Mouse (Mus musculus): ENCODE results near the gene Cxcr5.

Gene Cxcr5

DNA sequence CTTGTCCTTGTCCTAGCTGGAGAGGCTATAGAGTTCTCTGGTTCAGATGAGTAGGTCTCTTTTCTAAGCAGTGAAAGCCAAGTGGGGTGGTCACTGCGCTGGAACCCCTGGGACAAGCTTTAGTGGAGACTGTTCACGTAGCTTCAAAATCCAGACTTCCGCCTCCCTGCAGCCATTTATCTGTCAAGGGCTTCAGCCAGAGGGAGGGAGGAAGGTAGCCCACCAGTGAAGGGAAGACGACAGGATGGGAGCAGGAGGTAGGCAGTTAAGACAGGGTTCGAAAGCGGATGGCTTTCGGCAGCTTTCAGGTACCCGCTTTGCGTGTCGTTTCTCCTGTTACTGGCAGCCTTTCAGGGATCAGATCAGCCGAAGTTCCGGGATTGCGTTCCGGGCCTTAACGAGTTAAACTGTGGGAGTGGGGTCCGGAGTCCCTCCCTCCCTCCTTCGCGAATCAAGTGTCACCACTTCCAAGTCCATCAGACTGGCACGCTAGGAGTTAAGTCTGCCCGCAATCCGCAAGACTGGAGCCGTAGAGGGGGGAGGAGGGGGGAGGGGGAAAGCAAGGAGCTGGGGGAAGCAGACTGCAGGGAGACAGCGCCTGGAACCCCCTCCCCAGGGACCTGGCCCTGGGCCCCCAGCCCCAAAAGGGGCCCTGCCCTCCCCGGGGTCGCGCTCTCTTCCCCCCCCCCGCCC is 83.3 kb downstream of the Cxcr5 start:
- DNase-seq, result peak; percentile 78 to 86

DNA sequence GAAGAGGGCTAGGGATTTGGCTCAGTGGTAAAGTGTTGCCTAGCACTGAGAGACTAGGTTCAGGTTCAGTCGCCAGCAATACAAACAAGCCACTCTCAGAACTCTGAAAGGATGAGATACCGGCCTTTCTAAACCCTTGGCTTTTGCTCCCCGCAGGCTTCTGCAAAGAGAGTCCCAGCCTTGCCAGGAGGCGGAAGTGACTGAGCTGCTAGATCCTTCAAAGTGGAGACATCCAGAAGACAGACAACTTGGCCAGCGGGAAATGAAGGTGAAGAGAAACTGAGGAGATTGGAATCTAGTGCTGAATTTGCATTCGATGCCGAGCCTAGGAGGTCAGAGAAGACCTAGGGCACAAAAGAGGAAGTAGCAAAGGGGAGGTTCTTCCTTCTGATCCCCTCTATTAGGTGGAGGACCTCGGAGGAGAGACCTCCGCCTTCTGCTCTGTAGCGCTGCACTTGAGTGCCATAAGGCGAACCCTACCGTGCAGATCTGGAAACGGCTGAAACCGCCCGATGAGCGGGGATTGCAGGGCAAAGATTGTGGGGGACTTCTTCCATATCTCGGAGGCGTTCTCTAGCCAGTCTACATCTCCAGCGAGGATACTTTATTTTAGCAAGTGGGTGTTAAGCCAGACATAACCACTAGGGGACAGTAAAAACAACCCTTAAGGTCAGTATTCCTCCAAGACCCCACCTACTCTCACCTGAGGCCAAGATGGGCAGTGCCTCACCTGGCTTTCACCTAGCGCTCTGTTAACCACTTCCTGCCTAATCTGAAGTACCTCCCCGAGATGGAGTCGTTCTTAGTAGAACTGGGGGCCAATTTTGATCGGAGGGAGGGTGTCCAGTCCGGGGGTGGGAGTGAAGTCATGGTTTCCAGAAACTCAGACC is 84.1 kb downstream of the Cxcr5 start:
- peak; percentile 71 to 80 for DNase-seq

DNA sequence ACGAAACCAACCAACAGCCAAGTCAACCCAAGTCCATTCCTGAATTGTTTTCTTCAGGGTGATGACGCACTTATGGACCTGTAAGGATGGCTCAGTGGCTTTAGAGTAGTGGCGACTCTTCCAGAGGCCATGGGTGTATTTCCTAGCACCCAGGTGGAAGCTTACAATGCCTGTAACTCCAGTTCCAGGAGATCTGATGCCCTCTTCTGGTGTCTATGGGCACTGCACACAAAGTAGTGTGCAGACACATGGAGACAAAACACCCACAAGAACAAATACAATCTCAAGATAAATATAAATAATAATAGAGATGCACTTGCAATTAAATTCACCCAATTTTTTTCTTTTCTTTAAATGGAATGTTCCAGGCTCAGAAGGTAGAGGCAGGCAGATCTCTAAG is 85.7 kb downstream of the Cxcr5 start:
- DNase-seq, result peak in 1 of 2 experiments; percentile 49

DNA sequence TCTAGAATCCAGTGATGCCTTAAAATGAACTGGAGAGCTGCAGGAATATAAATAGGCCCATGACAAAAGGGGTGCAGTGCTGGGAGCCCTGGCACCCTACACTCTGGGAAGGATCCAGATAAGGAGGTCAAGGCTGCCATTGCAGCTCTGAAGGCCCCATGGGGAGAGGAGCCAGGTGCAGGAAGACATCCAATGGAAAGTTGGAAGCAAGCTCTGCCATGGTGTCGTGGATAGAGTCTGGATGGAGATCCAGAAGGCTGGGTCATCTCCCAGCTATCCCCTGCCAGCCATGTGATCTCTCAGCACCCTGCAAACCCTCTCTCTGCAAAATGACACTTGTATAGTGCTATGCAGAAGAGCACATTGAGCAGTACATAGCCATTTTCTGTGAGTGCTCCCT is 87.3 kb downstream of the Cxcr5 start:
- DNase-seq, result peak; percentile 34 to 57

DNA sequence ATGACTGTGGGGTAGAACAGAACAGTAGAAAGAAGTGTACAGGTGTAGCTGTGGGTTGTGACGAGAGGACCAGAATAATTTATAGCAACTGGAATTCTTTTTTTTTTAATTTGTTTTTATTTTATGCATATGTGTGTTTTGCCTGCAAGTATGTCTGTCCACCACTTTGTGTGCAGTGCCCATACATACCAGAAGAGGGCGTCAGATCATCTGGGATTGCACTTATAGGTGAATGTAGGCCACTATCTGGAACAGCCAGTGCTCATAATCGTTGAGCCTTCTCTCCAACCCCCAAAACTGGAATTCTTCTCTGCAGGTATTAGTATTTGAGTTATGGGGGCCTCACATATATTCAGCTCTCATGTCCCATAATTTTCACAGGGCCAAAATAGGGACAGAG is 88.5 kb downstream of the Cxcr5 start:
- no peak for DNase-seq

DNA sequence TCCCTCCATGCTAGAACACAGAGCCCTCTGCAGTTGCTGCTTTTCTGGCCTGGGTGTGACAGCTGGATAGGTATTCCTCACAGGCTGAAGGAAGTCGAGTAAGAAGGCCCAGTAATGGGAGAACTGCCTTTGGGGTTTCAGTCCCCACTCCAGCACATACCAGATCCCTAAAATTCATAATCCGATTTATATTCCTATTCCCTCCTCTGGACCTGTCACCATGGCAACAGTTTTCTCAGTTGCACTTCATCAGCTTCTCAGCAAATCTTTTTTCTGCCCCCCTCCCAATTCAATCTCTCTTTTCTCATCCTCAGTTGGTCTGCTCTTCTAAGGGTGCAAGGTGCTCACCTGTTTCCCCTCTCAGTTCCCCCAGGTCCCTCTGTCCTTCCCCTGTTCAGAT is 92.9 kb downstream of the Cxcr5 start:
- DNase-seq, result no peak

DNA sequence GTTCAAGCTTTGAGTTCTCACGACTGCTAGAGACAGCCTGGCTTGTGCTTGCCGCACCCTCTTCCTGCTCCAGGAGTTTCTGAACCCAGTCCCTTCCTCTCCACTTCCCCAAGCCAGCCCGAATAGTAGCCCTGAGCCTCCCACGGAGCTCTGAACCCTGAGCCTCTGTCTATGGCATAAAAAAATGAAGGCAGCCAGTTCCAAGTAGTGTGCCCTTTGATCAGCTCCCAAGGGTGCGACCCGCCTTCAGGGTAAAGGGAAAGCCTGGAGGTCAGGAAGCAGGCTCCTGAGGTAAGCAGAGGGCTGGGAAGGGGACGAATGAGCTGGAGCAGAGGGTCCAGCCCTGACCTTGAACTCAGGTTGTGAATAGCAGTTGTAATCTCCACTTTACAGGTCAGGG is 93.5 kb downstream of the Cxcr5 start:
- DNase-seq, result no peak

DNA sequence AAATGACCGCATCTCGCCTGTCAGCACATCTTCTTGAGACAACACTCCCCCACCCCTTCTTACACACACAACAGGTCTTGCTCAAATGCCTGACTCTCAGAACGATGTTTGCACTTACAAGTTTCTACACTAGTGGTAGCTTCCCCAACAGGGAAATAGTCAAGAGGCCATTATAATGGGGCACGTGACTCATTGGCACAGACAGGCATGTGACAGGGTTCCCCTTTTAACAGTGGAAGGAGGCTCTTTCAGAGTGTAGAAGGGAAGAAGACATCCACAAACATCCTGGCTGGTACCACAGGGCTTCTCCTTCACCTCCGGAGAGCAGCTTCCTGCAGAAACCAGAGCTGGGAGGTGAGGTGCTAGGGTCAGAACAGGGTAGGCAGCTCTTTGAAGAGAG is 99.7 kb downstream of the Cxcr5 start:
- DNase-seq, result no peak

Data from cerebellum, postnatal 25 days (tissue).